Mouse (Mus musculus) CD4-positive naive resting alpha-beta T cell, adult 57 days (primary cell): ENCODE measurements around the gene Sema5b. TPM values are rescaled to one million over a fixed set of nuclear protein-coding genes. Genes with fewer than 3 reads are reported as not detected.

Experiments used
- total RNA-seq: library from RNA; stranded (reverse); gene quantifications from one replicate; pipeline ENCODE4 v1.2.4, GENCODE M21; 2023

The Sema5b gene
- not detected for total RNA-seq

GRCm38 (mm10) chr16:35541117-35541641 is at the start of gene Sema5b:
Sema5b (plus strand) TSS chr16:35541145.

Other genes starting within 250 kb of the Sema5b start
- gene Sec22a, start 177.2 kb upstream of the Sema5b start, total RNA-seq: 13.4 TPM
- gene Pdia5, start 50.3 kb upstream of the Sema5b start, total RNA-seq: not detected
- gene Dirc2, start 228.2 kb downstream of the Sema5b start, total RNA-seq: 50.3 TPM
- gene Hspbap1, start 229.2 kb downstream of the Sema5b start, total RNA-seq: 21.5 TPM